Mouse (Mus musculus): ENCODE measurements around the gene Adtrp. TPM values are rescaled to one million over a fixed set of nuclear protein-coding genes. Genes with fewer than 3 reads are reported as not detected.

The Adtrp gene
- polyA plus RNA-seq, 1 experiment from 2014 or later, result 0.61 TPM

DNA sequence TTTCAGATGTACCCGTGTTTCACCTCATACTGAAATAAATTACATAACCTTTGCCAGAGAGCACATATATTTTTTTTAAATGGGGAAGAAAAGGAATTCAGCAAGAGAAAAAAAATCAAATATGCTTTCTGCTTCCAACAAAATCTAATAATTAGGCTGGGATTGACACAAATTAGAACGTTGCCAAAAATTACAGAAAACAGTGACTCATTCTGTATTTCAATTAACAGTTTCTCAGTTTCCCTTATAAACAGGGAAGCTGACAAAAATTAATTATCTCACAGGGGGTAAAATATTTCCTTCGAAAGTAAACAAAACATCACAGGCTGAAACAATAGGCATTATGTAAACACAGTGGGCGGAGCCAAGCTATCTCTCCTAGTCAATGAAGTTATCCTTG lies 67.2 kb downstream of the Adtrp start:
- no peak for DNase-seq (ENCODE audit: low spot score)
- no peak overlapping the region for H3K9ac ChIP-seq (replicated peaks; ENCODE audit: low read depth)
- ATAC-seq, result no peak
- no peak overlapping the region for H3K27ac ChIP-seq (ENCODE audit: low read length)
- no peak overlapping the region for H3K4me2 ChIP-seq (replicated peaks; ENCODE audit: low read depth, low read length)
- TF ChIP-seq CTCF (IDR thresholded peaks at IDR 0.05), result no peak
- no peak for TF ChIP-seq EP300 (IDR thresholded peaks at IDR 0.05)
- no peaks in the 10 kb centered on the region for H3K9me3 ChIP-seq (ENCODE audit: low read length)
- no peaks in the 10 kb centered on the region for H3K4me1 ChIP-seq (ENCODE audit: insufficient read depth, low read depth, low read length)
- no peaks in the 10 kb centered on the region for H3K27me3 ChIP-seq (replicated peaks; ENCODE audit: insufficient read depth, low read length)
- 65% methylated on average over 4 of the region's 4 CpGs for WGBS
- H3K36me3 ChIP-seq (ENCODE audit: insufficient read depth, low read length), result no peaks in the 10 kb centered on the region
- no peak overlapping the region for H3K4me3 ChIP-seq (ENCODE audit: low read depth, low read length)

DNA sequence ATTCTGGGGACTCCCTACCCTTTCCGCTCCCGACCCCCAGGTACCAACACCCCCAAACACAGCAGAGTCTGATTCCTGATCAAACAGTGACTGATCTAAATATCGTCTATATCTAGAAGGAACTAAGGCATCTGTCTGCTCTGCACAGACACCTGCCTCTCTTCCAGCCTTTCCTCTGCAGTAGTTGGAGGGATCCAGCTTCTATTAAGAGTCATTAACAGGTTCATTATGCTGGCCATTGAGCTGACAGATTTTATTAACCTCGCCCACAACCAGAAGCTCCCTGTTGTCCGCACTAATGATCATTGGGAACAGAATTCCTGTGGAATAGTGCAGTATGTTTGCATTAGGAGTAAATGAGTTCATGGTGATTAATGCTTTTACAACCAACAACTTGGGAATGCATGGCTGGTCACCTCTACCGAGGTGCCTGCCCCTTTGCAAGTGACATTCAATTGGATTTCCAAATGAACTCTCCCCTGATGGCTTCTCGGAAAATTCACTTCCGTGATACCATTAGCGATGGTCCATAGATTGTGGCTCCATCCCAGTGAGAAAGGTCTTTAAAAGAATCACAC lies 67.8 kb downstream of the Adtrp start:
- Histone ChIP-seq H3K9me3 (ENCODE audit: low read length) (no peaks in the 10 kb centered on the region), H3K9ac (replicated peaks; ENCODE audit: low read depth) (no peak overlapping the region), H3K27ac (ENCODE audit: low read length) (no peak overlapping the region), H3K36me3 (ENCODE audit: insufficient read depth, low read length) (no peaks in the 10 kb centered on the region), H3K27me3 (replicated peaks; ENCODE audit: insufficient read depth, low read length) (no peaks in the 10 kb centered on the region), H3K4me2 (replicated peaks; ENCODE audit: low read depth, low read length) (no peak overlapping the region), H3K4me1 (ENCODE audit: insufficient read depth, low read depth, low read length) (no peaks in the 10 kb centered on the region), H3K4me3 (ENCODE audit: low read depth, low read length) (no peak overlapping the region)
- TF ChIP-seq EP300 (IDR thresholded peaks at IDR 0.05) (no peak), CTCF (IDR thresholded peaks at IDR 0.05) (no peak)
- 86% methylated on average over 9 of the region's 9 CpGs for WGBS
- ATAC-seq, result no peak
- DNase-seq (ENCODE audit: low spot score), result no peak

DNA sequence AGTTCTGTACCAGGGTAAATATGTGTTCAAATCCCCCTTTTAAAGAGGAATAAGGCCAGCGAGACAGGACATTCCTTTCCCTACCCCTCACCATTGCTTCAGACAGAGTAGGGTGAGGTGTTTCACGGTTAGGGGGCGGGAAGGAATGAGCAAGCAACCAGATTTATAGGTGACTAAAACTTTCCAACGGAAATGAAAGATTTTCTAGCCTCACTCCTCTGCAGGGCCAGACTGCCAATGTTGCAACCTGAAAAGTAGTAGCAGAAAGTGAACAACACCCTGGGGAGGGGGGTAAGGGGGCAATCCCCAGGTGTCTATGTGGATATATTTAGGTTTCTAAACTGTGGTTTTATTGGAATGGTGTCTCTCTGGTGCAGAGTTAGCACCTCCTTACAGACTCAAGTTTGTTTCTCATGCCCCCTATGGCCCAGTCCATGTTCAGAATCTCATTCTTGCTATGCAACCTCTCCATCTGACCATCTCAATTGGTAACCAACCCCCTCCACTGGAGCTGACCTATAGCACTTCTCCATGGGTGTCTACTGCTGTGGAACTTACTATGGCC lies 73.6 kb downstream of the Adtrp start:
- ATAC-seq, result no peak
- no peaks in the 10 kb centered on the region for H3K4me1 ChIP-seq (ENCODE audit: insufficient read depth, low read depth, low read length)
- H3K4me2 ChIP-seq (replicated peaks; ENCODE audit: low read depth, low read length), result no peak overlapping the region
- no peak overlapping the region for H3K4me3 ChIP-seq (ENCODE audit: low read depth, low read length)
- no peak overlapping the region for H3K9ac ChIP-seq (replicated peaks; ENCODE audit: low read depth)
- no peaks in the 10 kb centered on the region for H3K27me3 ChIP-seq (replicated peaks; ENCODE audit: insufficient read depth, low read length)
- H3K36me3 ChIP-seq (ENCODE audit: insufficient read depth, low read length), result no peaks in the 10 kb centered on the region
- no peak overlapping the region for H3K27ac ChIP-seq (ENCODE audit: low read length)
- DNase-seq (ENCODE audit: low spot score), result no peak
- WGBS, result 81% methylated on average over 4 of the region's 4 CpGs
- TF ChIP-seq EP300 (IDR thresholded peaks at IDR 0.05) (no peak), CTCF (IDR thresholded peaks at IDR 0.05) (no peak)
- no peaks in the 10 kb centered on the region for H3K9me3 ChIP-seq (ENCODE audit: low read length)

DNA sequence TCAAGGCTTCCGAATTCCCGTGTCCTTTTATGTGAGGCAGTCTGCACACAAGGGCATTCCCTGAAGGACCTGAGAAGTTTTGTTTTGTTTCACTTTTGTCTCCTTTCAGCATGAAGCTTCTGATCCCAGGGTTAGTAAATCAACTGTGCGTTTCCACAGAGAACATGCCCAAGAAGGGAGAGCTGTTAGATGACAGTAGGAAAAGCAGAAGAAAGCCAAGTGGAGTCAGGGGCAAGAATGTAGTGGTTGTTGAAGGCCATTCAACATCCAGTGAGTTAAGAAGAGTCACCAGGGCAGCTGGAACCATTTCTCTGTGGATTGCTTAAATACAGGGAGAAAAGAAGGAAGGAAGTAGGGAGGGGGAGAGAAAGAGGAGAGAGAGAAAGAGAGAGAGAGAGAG lies 76.4 kb downstream of the Adtrp start:
- Histone ChIP-seq H3K9ac (replicated peaks; ENCODE audit: low read depth) (no peak overlapping the region), H3K9me3 (ENCODE audit: low read length) (no peaks in the 10 kb centered on the region), H3K4me2 (replicated peaks; ENCODE audit: low read depth, low read length) (no peak overlapping the region), H3K27ac (ENCODE audit: low read length) (no peak overlapping the region), H3K4me1 (ENCODE audit: insufficient read depth, low read depth, low read length) (no peaks in the 10 kb centered on the region), H3K36me3 (ENCODE audit: insufficient read depth, low read length) (no peaks in the 10 kb centered on the region), H3K4me3 (ENCODE audit: low read depth, low read length) (no peak overlapping the region), H3K27me3 (replicated peaks; ENCODE audit: insufficient read depth, low read length) (no peaks in the 10 kb centered on the region)
- peak; percentile 23 for DNase-seq (ENCODE audit: low spot score)
- no peak for ATAC-seq
- 39% methylated on average over 3 of the region's 3 CpGs for WGBS
- TF ChIP-seq EP300 (IDR thresholded peaks at IDR 0.05) (no peak), CTCF (IDR thresholded peaks at IDR 0.05) (no peak)

DNA sequence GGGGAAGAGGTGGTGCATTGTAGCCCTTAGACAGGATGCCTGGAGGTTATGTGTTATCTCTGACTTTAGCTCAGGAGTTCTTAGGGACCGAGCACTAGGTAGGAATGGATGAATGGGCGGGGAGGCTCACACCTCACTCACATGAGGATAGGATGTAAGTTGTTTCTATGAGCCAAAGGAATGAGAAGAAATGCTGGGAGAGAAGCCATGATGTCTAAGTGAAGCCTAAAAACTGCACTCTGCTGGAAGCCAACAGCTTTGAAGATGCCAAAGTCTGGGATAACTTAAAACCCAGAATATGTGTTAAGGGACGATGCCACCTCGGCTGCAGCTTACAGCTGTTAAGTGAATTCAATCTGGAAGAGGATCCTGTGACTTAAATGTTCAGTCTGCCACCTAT lies 79.5 kb downstream of the Adtrp start:
- 86% methylated on average over 4 of the region's 4 CpGs for WGBS
- no peaks in the 10 kb centered on the region for H3K36me3 ChIP-seq (ENCODE audit: insufficient read depth, low read length)
- no peaks in the 10 kb centered on the region for H3K9me3 ChIP-seq (ENCODE audit: low read length)
- no peak overlapping the region for H3K27ac ChIP-seq (ENCODE audit: low read length)
- H3K4me1 ChIP-seq (ENCODE audit: insufficient read depth, low read depth, low read length), result no peaks in the 10 kb centered on the region
- no peak overlapping the region for H3K4me3 ChIP-seq (ENCODE audit: low read depth, low read length)
- no peaks in the 10 kb centered on the region for H3K27me3 ChIP-seq (replicated peaks; ENCODE audit: insufficient read depth, low read length)
- no peak overlapping the region for H3K4me2 ChIP-seq (replicated peaks; ENCODE audit: low read depth, low read length)
- no peak overlapping the region for H3K9ac ChIP-seq (replicated peaks; ENCODE audit: low read depth)
- ATAC-seq, result no peak
- no peak for DNase-seq (ENCODE audit: low spot score)
- TF ChIP-seq EP300 (IDR thresholded peaks at IDR 0.05) (no peak), CTCF (IDR thresholded peaks at IDR 0.05) (no peak)

DNA sequence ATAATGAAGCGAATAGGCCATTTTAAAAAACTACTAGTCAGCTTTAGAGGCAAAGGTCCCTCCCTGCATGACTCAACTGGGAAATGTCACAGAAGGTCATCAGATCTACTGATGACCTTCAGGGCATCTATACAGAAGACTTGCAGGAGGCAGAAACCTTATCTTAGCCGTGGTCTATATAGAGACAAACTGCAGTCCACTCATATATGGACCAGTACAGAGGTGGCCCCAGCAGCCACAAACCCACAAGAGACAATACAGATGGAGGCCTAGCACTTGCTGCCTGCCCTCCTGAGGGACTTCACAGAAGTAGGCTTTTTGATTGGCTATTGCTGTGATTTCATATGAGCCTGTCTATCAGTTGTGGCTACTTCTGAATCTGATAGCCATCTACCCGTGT lies 85.5 kb downstream of the Adtrp start:
- no peak overlapping the region for H3K9ac ChIP-seq (replicated peaks; ENCODE audit: low read depth)
- H3K4me1 ChIP-seq (ENCODE audit: insufficient read depth, low read depth, low read length), result no peaks in the 10 kb centered on the region
- DNase-seq (ENCODE audit: low spot score) (no peak), ATAC-seq (no peak)
- H3K4me3 ChIP-seq (ENCODE audit: low read depth, low read length), result no peak overlapping the region
- no peak for TF ChIP-seq CTCF (IDR thresholded peaks at IDR 0.05)
- TF ChIP-seq EP300 (IDR thresholded peaks at IDR 0.05), result no peak
- H3K9me3 ChIP-seq (ENCODE audit: low read length), result no peaks in the 10 kb centered on the region
- no peak overlapping the region for H3K4me2 ChIP-seq (replicated peaks; ENCODE audit: low read depth, low read length)
- no peaks in the 10 kb centered on the region for H3K36me3 ChIP-seq (ENCODE audit: insufficient read depth, low read length)
- no peak overlapping the region for H3K27ac ChIP-seq (ENCODE audit: low read length)
- WGBS, result 83% methylated on average over 3 of the region's 3 CpGs
- no peaks in the 10 kb centered on the region for H3K27me3 ChIP-seq (replicated peaks; ENCODE audit: insufficient read depth, low read length)

DNA sequence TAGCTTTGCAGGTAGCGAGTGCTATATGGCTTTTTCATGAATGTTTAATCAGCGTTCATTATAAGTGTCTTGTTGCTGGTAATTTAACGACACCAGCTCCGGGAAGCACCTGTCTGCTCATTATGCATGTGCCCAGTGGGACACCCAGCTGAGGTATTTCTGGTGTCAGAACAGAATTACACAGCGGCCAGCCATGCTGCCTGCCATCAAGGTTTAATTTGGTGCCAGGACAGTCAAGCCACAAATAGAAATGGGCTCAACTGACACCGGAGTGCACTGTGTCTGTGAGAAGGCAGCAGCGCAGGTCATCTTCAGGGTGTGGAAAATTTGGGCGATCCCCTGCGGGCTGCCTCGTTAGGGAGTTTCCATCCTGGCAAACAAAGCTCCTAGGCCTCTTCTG lies 87.0 kb downstream of the Adtrp start:
- Histone ChIP-seq H3K9ac (replicated peaks; ENCODE audit: low read depth) (no peak overlapping the region), H3K27me3 (replicated peaks; ENCODE audit: insufficient read depth, low read length) (no peaks in the 10 kb centered on the region), H3K36me3 (ENCODE audit: insufficient read depth, low read length) (no peaks in the 10 kb centered on the region), H3K4me2 (replicated peaks; ENCODE audit: low read depth, low read length) (no peak overlapping the region), H3K27ac (ENCODE audit: low read length) (no peak overlapping the region), H3K4me1 (ENCODE audit: insufficient read depth, low read depth, low read length) (no peaks in the 10 kb centered on the region), H3K9me3 (ENCODE audit: low read length) (no peaks in the 10 kb centered on the region), H3K4me3 (ENCODE audit: low read depth, low read length) (no peak overlapping the region)
- ATAC-seq (no peak), DNase-seq (ENCODE audit: low spot score) (no peak)
- 54% methylated on average over 10 of the region's 10 CpGs for WGBS
- TF ChIP-seq EP300 (IDR thresholded peaks at IDR 0.05) (no peak), CTCF (IDR thresholded peaks at IDR 0.05) (no peak)

Data from lung, postnatal 0 days (tissue).